Mouse (Mus musculus) mammary gland, adult 2 months (tissue): ENCODE data around the gene Kif1c. TPM values are rescaled to one million over a fixed set of nuclear protein-coding genes. Genes with fewer than 3 reads are reported as not detected.

ENCODE experiments used
- polyA plus RNA-seq: library from polyadenylated mRNA; depleted of rRNA; stranded (reverse); fragments of >200 nt; gene quantifications from 2 replicates; pipeline ENCODE4 v1.2.3, GENCODE M21; 2012; ENCODE audit warnings: low replicate concordance; rRNA removed

The Kif1c gene
- polyA plus RNA-seq = 83.1 and 86.5 TPM in 2 replicates

GRCm38 (mm10) chr11:70699722-70700556 lies at the start of gene Kif1c, which contains the start of gene Inca1:
Gene Kif1c (plus strand): TSS chr11:70700548.
Gene Inca1 (minus strand): TSS chr11:70700155.

GRCm38 (mm10) chr11:70654198-70654922 lies 46.0 kb upstream of the Kif1c start, which contains the start of gene Pfn1:
Gene Pfn1 (minus strand): TSS chr11:70654644.

GRCm38 (mm10) chr11:70656964-70657363 lies 43.4 kb upstream of the Kif1c start, which contains the start of gene Eno3:
Gene Eno3 (plus strand): TSS chr11:70657202.

GRCm38 (mm10) chr11:70668771-70669505 lies 31.4 kb upstream of the Kif1c start, which contains the start of gene Spag7:
Gene Spag7 (minus strand): TSS chr11:70669416.

GRCm38 (mm10) chr11:70687601-70688199 lies 12.6 kb upstream of the Kif1c start, which contains the start of gene Camta2:
Gene Camta2 (minus strand): TSS chr11:70688105.

GRCm38 (mm10) chr11:70763936-70764808 lies 63.8 kb downstream of the Kif1c start, which contains the start of gene Zfp3:
Gene Zfp3 (plus strand): TSS chr11:70764209.

Other genes starting within 250 kb of the Kif1c start
- 18.4 and 20.8 TPM in 2 replicates for gene Med11, start 248.6 kb upstream of the Kif1c start, polyA plus RNA-seq
- gene Zmynd15, start 241.1 kb upstream of the Kif1c start, polyA plus RNA-seq = 15.4 and 27.1 TPM in 2 replicates
- gene Cxcl16, start 240.6 kb upstream of the Kif1c start, polyA plus RNA-seq = 55.8 and 86.0 TPM in 2 replicates
- gene Tm4sf5, start 195.3 kb upstream of the Kif1c start, polyA plus RNA-seq = 0.94 and 1.3 TPM in 2 replicates
- gene Vmo1, start 185.9 kb upstream of the Kif1c start, polyA plus RNA-seq = 0.23 TPM in 1 of 2 replicates, not detected in the other
- 0.74 TPM in 1 of 2 replicates, not detected in the other for gene Gltpd2, start 181.4 kb upstream of the Kif1c start, polyA plus RNA-seq
- 252 and 327 TPM in 2 replicates for gene Psmb6, start 175.2 kb upstream of the Kif1c start, polyA plus RNA-seq
- gene Gm40193, start 167.6 kb upstream of the Kif1c start, polyA plus RNA-seq = not detected in 2 replicates
- gene Pld2, start 160.5 kb upstream of the Kif1c start, polyA plus RNA-seq = 28.4 and 44.8 TPM in 2 replicates
- 64.3 and 105 TPM in 2 replicates for gene Mink1, start 137.7 kb upstream of the Kif1c start, polyA plus RNA-seq
- not detected in 2 replicates for gene 4930544D05Rik, start 84.7 kb upstream of the Kif1c start, polyA plus RNA-seq
- 0.42 and 4.9 TPM in 2 replicates for gene Chrne, start 81.3 kb upstream of the Kif1c start, polyA plus RNA-seq
- 0.09 and 0.17 TPM in 2 replicates for gene Gp1ba, start 61.4 kb upstream of the Kif1c start, polyA plus RNA-seq
- 136 and 150 TPM in 2 replicates for gene Rnf167, start 53.3 kb upstream of the Kif1c start, polyA plus RNA-seq
- gene Slc25a11, start 53.1 kb upstream of the Kif1c start, polyA plus RNA-seq = 123 and 227 TPM in 2 replicates
- 1,240 and 3,635 TPM in 2 replicates for gene Pfn1, start 45.9 kb upstream of the Kif1c start, polyA plus RNA-seq
- gene Eno3, start 43.3 kb upstream of the Kif1c start, polyA plus RNA-seq = 11.3 and 926 TPM in 2 replicates
- 20.5 and 29.2 TPM in 2 replicates for gene Spag7, start 31.1 kb upstream of the Kif1c start, polyA plus RNA-seq
- gene Camta2, start 12.4 kb upstream of the Kif1c start, polyA plus RNA-seq = 33.8 and 45.0 TPM in 2 replicates
- 10.5 and 16.7 TPM in 2 replicates for gene Inca1, start 393 bp upstream of the Kif1c start, polyA plus RNA-seq
- gene Zfp3, start 63.7 kb downstream of the Kif1c start, polyA plus RNA-seq = 1.7 and 2.0 TPM in 2 replicates
- gene Scimp, start 112.0 kb downstream of the Kif1c start, polyA plus RNA-seq = 4.0 and 6.2 TPM in 2 replicates
- 3.8 and 3.9 TPM in 2 replicates for gene Rabep1, start 144.2 kb downstream of the Kif1c start, polyA plus RNA-seq